ENCODE assay signal across 16 mouse cellular contexts in genomic region chr19:23698366-23698765, GRCm38 (mm10). TPM values are rescaled to one million over a fixed set of nuclear protein-coding genes. Genes with fewer than 3 reads are reported as not detected.
A peak's percentile ranks its signal among the peaks of the same experiment; 100 is the strongest.
DNase-seq lines count a peak whose midpoint lies in the region; ATAC-seq and TF ChIP-seq lines count a peak whose summit lies in the region.
"Had no signal": no experiment of that assay in that cellular context is flagged by ENCODE, and none has a peak within 500 bp of the region (broad histone marks: within the 10 kb centered on the region; RNA-seq: fewer than 3 reads in every experiment).

No protein-coding gene starts in this region.

- 54% methylated on average over 7 of the region's 7 CpGs for WGBS in lung, adult 2 months
- 48% methylated on average over 7 of the region's 7 CpGs for whole genome bisulfite sequencing in small intestine, adult 2 months

- ATAC-seq in megakaryocyte-erythroid progenitor cell, adult 5-6 weeks (replicated peaks; ENCODE audit: low FRiP score, low TSS enrichment, poor library complexity, severe bottlenecking): no peak
- ATAC-seq: forebrain, embryonic 16.5 days; hindbrain, embryonic 16.5 days had no signal

- H3K27me3 ChIP-seq in small intestine, adult 2 months (ENCODE audit: control insufficient read depth, insufficient read depth, low read length): no peaks in the 10 kb centered on the region
- H3K27me3 ChIP-seq: embryonic facial prominence, embryonic 13.5 days; heart, embryonic 13.5 days had no signal

- H3K36me3 ChIP-seq in small intestine, adult 2 months (ENCODE audit: control insufficient read depth, insufficient read depth, low read length): peaks cover 23% of the 10 kb centered on the region

- H3K4me3 ChIP-seq in lung, adult 2 months (replicated peaks; ENCODE audit: extremely low read depth, low read depth, low read length): no peak overlapping the region
- H3K4me3 ChIP-seq in small intestine, adult 2 months (ENCODE audit: low read depth, low read length): no peak overlapping the region
- H3K4me3 ChIP-seq: embryonic facial prominence, embryonic 13.5 days; heart, embryonic 13.5 days had no signal

- no peak for TF ChIP-seq POLR2A in lung, adult 2 months (IDR thresholded peaks at IDR 0.05; ENCODE audit: borderline replicate concordance, extremely low read depth, low read depth, low read length)
- TF ChIP-seq POLR2A in small intestine, adult 2 months (IDR thresholded peaks at IDR 0.05; ENCODE audit: low read depth, low read length): no peak

- TF ChIP-seq CTCF in lung, adult 2 months (IDR thresholded peaks at IDR 0.05; ENCODE audit: insufficient read depth, low read length): no peak
- no peak for TF ChIP-seq CTCF in small intestine, adult 2 months (IDR thresholded peaks at IDR 0.05; ENCODE audit: extremely low read depth, insufficient read length, insufficient replicate concordance, low read depth, low read length)

- peak; percentile 15 for DNase-seq in cerebellum, adult 9-10 months
- DNase-seq in cerebellum, postnatal 10 days: no peak
- peak; percentile 13 to 34 for DNase-seq in lung, adult 18-20 months
- no peak for DNase-seq in lung, adult 2 months
- peak; percentile 48 for DNase-seq in kidney, postnatal 10 days
- DNase-seq in B cell, adult 2 months: no peak
- DNase-seq: cerebellum, postnatal 14 days; spleen, adult 18-20 months; thymus, adult 2 months had no signal

- peak overlapping the region; percentile 23; the same call in 1 of the 2 replicates for H3K27ac ChIP-seq in small intestine, adult 2 months (ENCODE audit: insufficient read depth, low read depth, low read length)
- H3K27ac ChIP-seq: embryonic facial prominence, embryonic 13.5 days; heart, embryonic 13.5 days had no signal

- H3K4me1 ChIP-seq in lung, adult 2 months (ENCODE audit: control insufficient read depth, insufficient read depth, low read length): 0 out of 2 replicates have a peak, but pooled peaks cover 4% of the 10 kb centered on the region
- H3K4me1 ChIP-seq in small intestine, adult 2 months (ENCODE audit: control insufficient read depth, insufficient read depth, insufficient read length, low read length): peaks cover 4% of the 10 kb centered on the region; the same call in 1 of the 2 replicates
- H3K4me1 ChIP-seq: embryonic facial prominence, embryonic 13.5 days had no signal

RNA-seq across cellular contexts. Expression of gene Ptar1, which starts 11.1 kb away (rescaled TPM):
- 2.9 and 6.7 TPM in 2 replicates for polyA plus RNA-seq in lung, adult 2 months (2012; rRNA removed)
- 0.27 and 0.79 TPM in 2 replicates for polyA plus RNA-seq in small intestine, adult 2 months (2012; rRNA removed)
- total RNA-seq in megakaryocyte-erythroid progenitor cell, adult 5-6 weeks (2014; fragmentation: Nextera tagmentation): 18.5 and 19.7 TPM in 2 replicates
- total RNA-seq in megakaryocyte-erythroid progenitor cell, adult 5-6 weeks (2017): 15.5 and 17.3 TPM in 2 replicates

RNA-seq across cellular contexts. Expression of gene 1700028P14Rik, which starts 45.8 kb away (rescaled TPM):
- polyA plus RNA-seq in lung, adult 2 months (2012; rRNA removed): 1.1 and 2.1 TPM in 2 replicates
- polyA plus RNA-seq in small intestine, adult 2 months (2012; rRNA removed): not detected in 2 replicates
- total RNA-seq in megakaryocyte-erythroid progenitor cell, adult 5-6 weeks (2014; fragmentation: Nextera tagmentation): not detected in 2 replicates
- total RNA-seq in megakaryocyte-erythroid progenitor cell, adult 5-6 weeks (2017): not detected in 2 replicates
- polyA plus RNA-seq: embryonic facial prominence, embryonic 13.5 days; heart, embryonic 13.5 days; limb, embryonic 14.5 days had no signal

Comparison
In these comparisons a context has a peak if more than half of its experiments do, and no peak if none do; other contexts are left out.
1. DNase-seq: peak in cerebellum, adult 9-10 months (single experiment), lung, adult 18-20 months (2 of 2) and kidney, postnatal 10 days (single experiment); none in cerebellum, postnatal 10 days (0 of 2), lung, adult 2 months (single experiment) and B cell, adult 2 months (0 of 2).